Mouse (Mus musculus) liver, embryonic 14.5 days (tissue): ENCODE data around the gene Rassf4.

Experiments used
- CTCF ChIP-seq: IDR thresholded peaks from 2 replicates; pipeline ENCODE4 v1.5.1; 2016; ENCODE audit warnings: antibody characterized with exemption, low read depth, control low read depth
- EP300 ChIP-seq: IDR thresholded peaks from 2 replicates; pipeline ENCODE4 v1.6.1; 2016; ENCODE audit warnings: antibody characterized with exemption, low read depth

GRCm38 (mm10) chr6:116615719-116616118 lies 58.0 kb downstream of the Rassf4 start:
- TF ChIP-seq CTCF (no peak), EP300 (no peak)
